Mouse (Mus musculus): ENCODE results near the gene Dcp1b. TPM values are rescaled to one million over a fixed set of nuclear protein-coding genes. Genes with fewer than 3 reads are reported as not detected.
A peak's percentile ranks its signal among the peaks of the same experiment; 100 is the strongest.

The Dcp1b gene
- polyA plus RNA-seq (2012; ENCODE audit: insufficient read depth, insufficient read length, missing spikeins), result 4.9 and 5.8 TPM in 2 replicates

DNA sequence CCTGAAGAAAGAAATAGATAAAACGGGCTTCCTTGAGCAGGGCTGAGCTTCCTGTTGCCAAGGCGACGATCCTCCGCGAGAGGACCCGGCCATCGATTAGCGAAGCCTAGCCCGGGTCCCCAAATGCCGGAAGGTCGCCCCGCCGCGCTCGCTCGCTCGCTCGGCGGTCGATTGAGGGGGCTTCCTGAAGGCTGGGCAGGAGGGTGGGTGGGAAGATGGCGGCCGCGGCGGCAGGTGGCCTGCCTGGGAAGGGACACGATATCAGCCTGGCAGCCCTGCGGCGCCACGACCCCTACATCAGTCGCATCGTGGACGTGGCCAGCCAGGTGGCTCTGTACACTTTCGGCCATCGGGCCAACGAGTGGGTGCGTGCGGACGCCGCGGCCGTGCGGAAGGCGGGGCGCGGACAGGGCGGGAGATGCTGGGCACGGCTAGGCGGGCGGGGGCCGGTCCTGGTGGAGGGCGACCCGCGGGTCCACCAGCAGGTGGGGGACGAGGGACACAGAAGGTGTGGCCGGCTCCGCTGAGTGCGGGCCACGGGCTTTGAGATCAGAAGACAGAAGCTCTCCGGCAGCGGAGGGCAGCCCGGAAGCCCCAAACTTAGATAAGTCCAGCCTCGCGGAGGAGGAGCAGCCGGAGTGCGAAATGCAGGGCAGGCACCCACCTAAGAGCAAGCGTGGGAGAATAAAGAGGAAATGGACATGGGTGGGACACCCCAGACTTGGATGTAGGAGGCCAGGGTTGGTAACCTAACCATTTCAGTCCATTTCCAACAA, at the start of gene Dcp1b:
Gene Dcp1b (plus strand): TSS at position 176 of the 776 bp plus-strand sequence.
- Histone ChIP-seq H3K4me1 (ENCODE audit: control insufficient read depth, insufficient read depth, insufficient read length, low read length) (peaks cover 6% of the 10 kb centered on the region; the same call in 1 of the 2 replicates), H3K27ac (replicated peaks; ENCODE audit: low read depth, low read length) (peak within 1 kb of the TSS; percentile 94)

DNA sequence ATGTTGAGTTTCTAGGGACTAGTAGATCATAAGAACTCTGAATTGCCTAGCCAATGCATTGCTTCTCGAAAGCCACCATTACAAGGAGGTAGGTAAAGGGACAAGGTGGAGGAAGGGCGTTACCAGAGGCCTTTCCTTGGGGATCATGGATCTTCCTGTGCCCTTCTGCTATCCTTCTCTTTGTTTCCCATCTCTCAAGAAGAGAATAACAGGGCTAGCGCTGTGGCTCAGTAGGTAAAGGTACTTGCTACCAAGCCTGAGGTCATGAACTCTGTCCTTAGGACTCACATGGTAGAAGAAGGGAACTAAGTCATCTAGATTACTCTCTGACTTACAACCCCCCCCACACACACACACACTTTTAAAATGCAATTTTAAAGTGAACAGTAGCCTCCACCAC, 48.1 kb upstream of the Dcp1b start:
- Histone ChIP-seq H3K4me1 (ENCODE audit: control insufficient read depth, insufficient read depth, insufficient read length, low read length) (no peaks in the 10 kb centered on the region), H3K4me3 (ENCODE audit: insufficient read depth, low read depth, low read length) (no peak overlapping the region), H3K27ac (replicated peaks; ENCODE audit: low read depth, low read length) (no peak overlapping the region)

More for the DNA sequence above, at the start of gene Dcp1b:
- H3K4me3 ChIP-seq (ENCODE audit: insufficient read depth, low read depth, low read length), result peak within 1 kb of the TSS; percentile 87

DNA sequence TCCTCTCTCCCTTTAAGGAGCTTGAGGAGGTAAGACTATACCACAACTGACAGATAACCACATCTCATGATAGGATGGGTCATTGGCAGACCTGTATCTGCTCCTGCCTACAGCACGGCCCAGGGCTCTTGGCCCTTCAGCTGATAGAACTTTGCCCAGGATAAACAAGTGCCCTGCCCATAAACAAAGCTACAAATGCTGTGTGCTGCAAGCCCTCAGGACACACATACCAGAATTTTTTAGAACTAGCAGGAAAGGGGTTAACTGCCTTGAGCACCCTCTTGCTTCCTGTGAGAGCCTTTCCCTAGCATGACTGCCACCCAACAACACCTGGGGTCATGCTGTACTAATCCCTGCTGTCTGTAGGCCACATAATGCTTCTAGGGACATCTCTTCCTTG, 47.0 kb upstream of the Dcp1b start:
- Histone ChIP-seq H3K4me3 (ENCODE audit: insufficient read depth, low read depth, low read length) (no peak overlapping the region), H3K27ac (replicated peaks; ENCODE audit: low read depth, low read length) (no peak overlapping the region), H3K4me1 (ENCODE audit: control insufficient read depth, insufficient read depth, insufficient read length, low read length) (no peaks in the 10 kb centered on the region)

DNA sequence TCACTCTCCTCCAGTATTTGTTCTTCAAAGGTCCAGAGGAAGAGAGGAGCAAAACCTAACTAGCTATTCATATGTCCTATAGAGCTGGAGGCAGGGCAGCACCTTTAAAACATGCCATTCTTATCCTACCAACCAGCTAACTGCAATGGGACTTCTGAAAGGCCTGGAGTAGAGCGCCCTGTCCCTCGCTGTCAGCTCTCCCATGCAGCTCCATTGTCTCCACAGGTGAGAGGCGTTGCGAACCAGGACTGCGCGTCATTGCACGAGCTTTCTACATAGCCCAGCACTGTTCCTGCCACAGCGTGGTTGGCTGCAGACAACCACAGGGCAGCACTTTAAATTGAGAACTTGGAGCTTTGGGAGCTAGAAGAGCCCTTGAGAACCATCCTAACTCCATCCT, 46.5 kb upstream of the Dcp1b start:
- Histone ChIP-seq H3K4me1 (ENCODE audit: control insufficient read depth, insufficient read depth, insufficient read length, low read length) (no peaks in the 10 kb centered on the region), H3K27ac (replicated peaks; ENCODE audit: low read depth, low read length) (no peak overlapping the region), H3K4me3 (ENCODE audit: insufficient read depth, low read depth, low read length) (no peak overlapping the region)

DNA sequence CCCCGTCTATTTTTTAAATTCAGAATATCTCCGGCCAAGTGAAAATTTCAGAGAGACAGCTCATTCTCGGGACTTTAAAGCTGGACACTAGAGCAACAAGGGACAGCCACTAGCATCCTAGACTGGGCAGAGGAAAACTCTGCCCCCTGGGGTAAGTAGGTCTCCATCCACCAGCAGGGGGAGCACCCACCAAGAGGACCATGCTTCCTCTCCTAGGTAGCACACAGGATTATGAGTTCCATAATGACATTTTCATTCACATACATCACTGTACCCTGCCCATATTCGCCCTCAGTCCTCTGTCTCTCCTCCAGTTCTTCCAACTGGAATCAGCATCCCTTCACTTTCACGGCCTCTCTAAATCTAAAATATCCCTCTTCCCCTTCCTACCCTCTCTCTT, 45.4 kb upstream of the Dcp1b start:
- H3K4me3 ChIP-seq (ENCODE audit: insufficient read depth, low read depth, low read length), result no peak overlapping the region
- H3K27ac ChIP-seq (replicated peaks; ENCODE audit: low read depth, low read length), result no peak overlapping the region
- H3K4me1 ChIP-seq (ENCODE audit: control insufficient read depth, insufficient read depth, insufficient read length, low read length), result no peaks in the 10 kb centered on the region

DNA sequence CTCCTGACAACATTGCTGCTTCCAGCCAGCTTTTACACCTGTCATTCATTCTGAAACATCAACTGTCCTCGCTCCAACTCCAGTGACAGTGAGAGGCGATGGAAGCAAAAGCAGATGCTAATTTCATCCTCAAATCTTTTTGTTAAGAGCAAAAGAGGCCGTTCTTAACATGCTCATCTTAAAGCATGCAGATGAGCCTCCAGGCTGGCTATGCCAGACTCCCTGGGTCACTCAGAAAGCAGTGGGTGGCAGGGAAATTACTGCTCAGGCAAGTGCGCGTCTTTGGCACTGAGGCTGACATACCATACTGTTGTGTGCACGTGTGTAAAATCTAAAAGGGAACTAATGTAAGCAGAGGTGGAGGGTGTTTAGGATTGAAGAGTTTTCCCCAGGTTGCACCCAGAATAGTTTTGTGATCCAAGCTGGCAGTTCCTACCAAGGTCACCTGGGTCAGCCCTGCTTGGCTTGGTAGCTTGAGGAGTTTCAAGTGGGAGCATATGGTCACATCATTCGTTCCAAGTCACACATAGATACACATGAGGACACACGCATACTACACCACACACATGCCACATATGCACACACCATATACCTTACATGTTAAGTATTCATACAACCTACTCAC, 42.8 kb upstream of the Dcp1b start:
- no peaks in the 10 kb centered on the region for H3K4me1 ChIP-seq (ENCODE audit: control insufficient read depth, insufficient read depth, insufficient read length, low read length)
- no peak overlapping the region for H3K4me3 ChIP-seq (ENCODE audit: insufficient read depth, low read depth, low read length)
- no peak overlapping the region for H3K27ac ChIP-seq (replicated peaks; ENCODE audit: low read depth, low read length)

DNA sequence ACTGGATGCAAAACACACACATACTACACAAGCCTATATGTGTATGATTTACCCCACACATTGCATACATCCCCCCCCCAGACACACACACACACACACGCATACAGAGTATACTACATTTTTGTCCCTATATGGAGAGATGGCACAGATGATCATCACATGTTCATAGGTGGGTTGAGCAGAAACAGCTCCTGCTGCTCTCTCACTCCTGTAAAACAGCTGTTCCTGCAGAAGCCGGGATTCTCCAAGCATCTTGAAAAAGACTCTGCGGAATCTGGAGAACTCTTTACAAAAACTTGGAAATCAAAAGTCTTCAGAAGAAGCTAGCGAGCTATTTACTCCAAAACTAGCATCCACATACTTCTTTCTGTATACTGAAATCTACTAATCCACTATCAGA, 42.2 kb upstream of the Dcp1b start:
- H3K27ac ChIP-seq (replicated peaks; ENCODE audit: low read depth, low read length), result no peak overlapping the region
- H3K4me1 ChIP-seq (ENCODE audit: control insufficient read depth, insufficient read depth, insufficient read length, low read length), result no peaks in the 10 kb centered on the region

DNA sequence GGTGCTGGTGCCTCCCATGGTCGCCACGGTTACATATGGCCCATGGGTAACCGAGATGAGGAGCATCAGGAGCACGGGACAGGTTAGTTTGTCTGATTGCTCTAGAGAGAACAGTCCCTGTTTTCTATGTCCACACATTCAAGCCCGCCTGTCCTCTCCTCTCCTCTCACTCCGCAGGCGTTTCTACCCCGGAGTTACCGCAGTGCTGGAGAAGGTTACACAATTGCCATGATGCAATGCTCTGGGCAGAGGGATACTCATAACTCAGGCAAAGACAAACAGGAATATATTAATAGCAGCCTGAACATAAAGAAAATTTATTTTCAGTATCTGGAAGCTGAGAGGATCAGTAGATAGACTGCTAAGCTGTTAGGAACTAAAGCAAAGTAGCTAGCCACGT, 37.3 kb upstream of the Dcp1b start:
- Histone ChIP-seq H3K27ac (replicated peaks; ENCODE audit: low read depth, low read length) (no peak overlapping the region), H3K4me3 (ENCODE audit: insufficient read depth, low read depth, low read length) (no peak overlapping the region), H3K4me1 (ENCODE audit: control insufficient read depth, insufficient read depth, insufficient read length, low read length) (no peaks in the 10 kb centered on the region)

More for the DNA sequence above, 42.2 kb upstream of the Dcp1b start:
- H3K4me3 ChIP-seq (ENCODE audit: insufficient read depth, low read depth, low read length), result no peak overlapping the region

DNA sequence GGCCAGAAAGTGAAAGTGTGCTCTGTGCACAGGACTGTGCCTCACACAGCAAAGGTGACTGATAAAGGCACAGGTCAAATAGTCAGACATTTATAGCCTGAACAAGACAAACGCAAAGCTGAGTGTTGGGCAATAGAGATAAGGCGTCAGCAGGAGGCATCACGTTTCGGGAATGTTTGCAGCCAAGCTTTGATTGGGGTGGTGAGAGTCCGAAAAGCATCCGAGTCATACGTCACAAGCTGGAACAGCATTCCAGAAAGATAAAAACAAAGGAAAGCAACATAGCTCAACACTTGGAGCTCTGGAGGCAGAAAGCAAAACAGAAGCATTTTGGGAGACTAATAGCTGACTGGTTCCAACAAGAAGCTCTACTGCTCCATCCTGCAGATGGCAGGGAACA, 35.5 kb upstream of the Dcp1b start:
- H3K27ac ChIP-seq (replicated peaks; ENCODE audit: low read depth, low read length), result no peak overlapping the region
- H3K4me3 ChIP-seq (ENCODE audit: insufficient read depth, low read depth, low read length), result no peak overlapping the region

DNA sequence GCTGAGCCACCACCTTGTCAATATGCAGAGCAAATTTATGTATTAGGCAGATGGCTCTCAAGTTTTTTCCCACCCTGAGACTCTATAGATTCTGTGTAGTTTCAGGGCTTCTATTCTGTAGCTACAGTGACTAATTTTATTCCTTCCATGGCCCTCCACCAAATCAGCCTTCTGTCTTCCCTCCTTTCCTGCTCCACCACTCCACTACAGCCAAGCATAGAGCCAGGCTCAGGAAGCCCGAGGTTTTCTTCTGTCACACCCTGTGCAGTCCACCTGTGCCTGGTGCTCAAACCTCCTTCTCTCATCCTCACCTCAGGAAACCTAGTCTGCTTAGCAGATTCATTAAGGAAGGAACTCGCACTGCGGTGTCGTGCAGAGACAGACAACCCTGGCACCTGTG, 29.9 kb upstream of the Dcp1b start:
- no peaks in the 10 kb centered on the region for H3K4me1 ChIP-seq (ENCODE audit: control insufficient read depth, insufficient read depth, insufficient read length, low read length)
- no peak overlapping the region for H3K4me3 ChIP-seq (ENCODE audit: insufficient read depth, low read depth, low read length)
- no peak overlapping the region for H3K27ac ChIP-seq (replicated peaks; ENCODE audit: low read depth, low read length)

More for the DNA sequence above, 35.5 kb upstream of the Dcp1b start:
- no peaks in the 10 kb centered on the region for H3K4me1 ChIP-seq (ENCODE audit: control insufficient read depth, insufficient read depth, insufficient read length, low read length)

DNA sequence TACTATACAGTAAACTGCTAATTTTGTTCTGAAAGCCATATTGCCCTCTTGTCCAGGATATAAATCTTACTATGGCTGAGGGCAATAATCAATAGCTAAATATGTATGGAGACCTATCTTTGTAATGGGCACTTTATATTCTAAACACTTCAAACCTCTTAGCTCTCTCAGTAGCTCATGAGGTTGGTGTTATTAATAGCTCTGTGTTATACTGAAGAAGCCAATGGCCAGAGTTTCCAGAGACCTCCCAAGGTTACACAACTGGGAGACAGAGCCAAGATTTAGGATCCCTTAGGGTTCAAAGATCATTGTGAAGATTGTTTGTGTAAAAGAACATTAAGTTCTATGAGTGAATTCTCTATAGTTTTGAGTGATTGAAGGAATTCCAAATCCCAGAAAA, 9.4 kb upstream of the Dcp1b start:
- H3K4me1 ChIP-seq (ENCODE audit: control insufficient read depth, insufficient read depth, insufficient read length, low read length), result no peaks in the 10 kb centered on the region
- H3K27ac ChIP-seq (replicated peaks; ENCODE audit: low read depth, low read length), result no peak overlapping the region
- H3K4me3 ChIP-seq (ENCODE audit: insufficient read depth, low read depth, low read length), result no peak overlapping the region

DNA sequence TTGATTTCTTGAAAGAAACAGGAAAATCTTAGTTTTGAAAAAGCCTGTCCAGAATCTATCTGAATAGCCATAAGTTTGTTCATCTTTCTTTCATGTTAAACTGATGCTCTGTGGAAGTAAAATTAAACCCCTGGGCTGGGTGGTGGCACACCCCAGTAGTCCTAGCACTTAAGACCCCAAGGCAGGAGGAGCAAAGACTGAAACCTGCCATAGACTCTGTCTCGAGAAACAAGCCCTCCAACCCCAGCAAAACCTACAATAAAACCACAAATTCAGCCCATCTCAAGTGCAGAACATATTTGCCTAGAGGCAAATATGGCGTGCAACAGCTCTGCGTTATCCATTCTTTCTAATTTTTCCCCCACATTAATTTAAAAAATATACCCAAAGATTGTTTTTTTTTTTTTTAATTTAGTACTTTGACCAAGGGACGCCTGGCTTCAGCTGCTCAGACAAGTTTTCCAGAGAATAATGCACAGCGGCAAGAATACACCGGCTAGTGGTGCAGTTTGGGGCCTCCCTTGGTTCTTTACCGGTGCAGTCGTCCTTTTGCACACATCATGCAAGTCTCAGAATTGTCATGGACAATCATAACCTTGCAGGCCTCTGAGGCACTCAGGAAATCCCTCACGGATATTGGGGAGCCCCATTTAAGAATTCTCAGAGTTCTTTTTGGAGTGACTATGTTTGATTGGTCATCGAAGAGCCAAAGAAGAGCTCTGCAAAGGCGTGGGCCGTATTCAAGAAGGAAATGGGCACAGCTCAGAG, 562 bp upstream of the Dcp1b start:
- H3K4me3 ChIP-seq (ENCODE audit: insufficient read depth, low read depth, low read length), result peak overlapping the region; percentile 87
- no peak overlapping the region for H3K27ac ChIP-seq (replicated peaks; ENCODE audit: low read depth, low read length)
- H3K4me1 ChIP-seq (ENCODE audit: control insufficient read depth, insufficient read depth, insufficient read length, low read length), result peaks cover 6% of the 10 kb centered on the region; the same call in 1 of the 2 replicates

DNA sequence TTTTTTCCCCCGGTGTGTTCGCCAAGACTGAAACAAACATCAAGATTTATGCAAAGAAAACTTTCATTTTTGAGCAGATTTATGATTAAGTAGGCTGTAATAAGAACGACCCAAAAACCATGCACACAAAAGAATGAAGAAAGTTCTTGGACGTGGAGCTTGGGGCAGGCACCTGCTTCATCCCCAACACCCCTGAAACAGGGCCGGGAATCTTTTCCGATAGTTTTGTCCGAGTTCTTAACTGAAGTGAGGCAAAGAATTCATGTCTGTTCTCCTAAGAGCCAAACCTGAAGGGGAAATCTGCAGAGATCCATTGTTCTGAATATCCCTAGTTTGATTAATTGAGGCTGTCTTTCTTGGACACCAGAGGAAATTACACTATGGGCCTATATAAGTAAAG, 1.1 kb downstream of the Dcp1b start:
- peak overlapping the region; percentile 44; the same call in 1 of the 2 replicates for H3K27ac ChIP-seq (replicated peaks; ENCODE audit: low read depth, low read length)
- H3K4me1 ChIP-seq (ENCODE audit: control insufficient read depth, insufficient read depth, insufficient read length, low read length), result peaks cover 6% of the 10 kb centered on the region; the same call in 1 of the 2 replicates
- H3K4me3 ChIP-seq (ENCODE audit: insufficient read depth, low read depth, low read length), result peak overlapping the region; percentile 87

DNA sequence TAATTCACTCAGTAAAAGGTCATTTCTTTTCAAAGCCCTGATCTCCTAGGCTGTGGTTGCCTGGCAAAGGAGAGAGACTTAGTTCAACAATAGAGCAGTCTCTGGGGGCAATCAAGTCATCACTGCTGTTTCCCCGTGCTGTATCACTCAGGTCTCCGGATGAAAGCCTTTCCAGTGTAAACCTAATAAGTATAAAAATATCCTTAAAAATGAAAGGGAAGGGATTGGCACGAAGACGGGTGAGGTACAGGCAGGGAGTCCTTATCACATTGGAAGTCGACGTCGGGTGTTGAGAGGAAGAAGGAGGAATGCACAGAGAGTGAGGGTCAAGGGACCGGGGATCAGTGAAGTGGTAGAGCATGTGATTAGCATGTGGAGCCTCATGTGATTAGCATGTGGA, 2.0 kb downstream of the Dcp1b start:
- peak overlapping the region; percentile 83 for H3K27ac ChIP-seq (replicated peaks; ENCODE audit: low read depth, low read length)
- H3K4me1 ChIP-seq (ENCODE audit: control insufficient read depth, insufficient read depth, insufficient read length, low read length), result peaks cover 6% of the 10 kb centered on the region; the same call in 1 of the 2 replicates
- H3K4me3 ChIP-seq (ENCODE audit: insufficient read depth, low read depth, low read length), result peak overlapping the region; percentile 44

DNA sequence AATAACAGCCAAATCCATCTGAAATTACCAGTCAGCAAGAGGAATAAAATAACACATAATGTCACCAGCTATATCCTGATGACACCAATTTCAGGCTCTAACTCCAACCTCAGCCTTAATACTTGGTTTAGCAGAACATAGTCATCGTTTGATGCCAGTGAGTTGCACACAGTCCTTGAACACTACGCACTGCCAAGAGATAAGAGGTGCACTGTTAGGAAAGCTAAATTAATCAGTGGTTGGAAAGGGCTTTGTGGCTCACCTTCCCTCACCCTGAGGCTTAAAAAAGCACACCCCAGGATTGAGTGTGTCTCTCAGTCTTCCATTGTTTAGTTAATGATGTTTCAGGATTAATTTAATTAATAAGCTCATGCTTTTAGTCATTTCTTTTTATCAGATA, 5.1 kb downstream of the Dcp1b start:
- no peak overlapping the region for H3K4me3 ChIP-seq (ENCODE audit: insufficient read depth, low read depth, low read length)
- H3K4me1 ChIP-seq (ENCODE audit: control insufficient read depth, insufficient read depth, insufficient read length, low read length), result peaks cover 6% of the 10 kb centered on the region; the same call in 1 of the 2 replicates
- no peak overlapping the region for H3K27ac ChIP-seq (replicated peaks; ENCODE audit: low read depth, low read length)

Data from brown adipose tissue, adult 24 weeks (tissue).